Mouse (Mus musculus) fibroblast of lung, adult 2 months (primary cell): ENCODE measurements at regions not wholly inside any gene's neighbourhood (a gene's known extent, or its start where the extent isn't known, plus 50 kb on each side); places are given as distances from the start of the nearest gene placed in this dataset.
A peak's percentile ranks its signal among the peaks of the same experiment; 100 is the strongest.

Source experiments
- DNase-seq: peaks from one replicate; pipeline ENCODE4 v3.0.0-alpha.2; 2011; ENCODE audit warnings: low read depth

- no peak for DNase-seq
Measured at GRCm38 (mm10) chr16:29800457-29800856, 221.3 kb downstream of the Opa1 start.

- no peak for DNase-seq
Measured at GRCm38 (mm10) chr16:29802085-29802484, 223.0 kb downstream of the Opa1 start.

DNA sequence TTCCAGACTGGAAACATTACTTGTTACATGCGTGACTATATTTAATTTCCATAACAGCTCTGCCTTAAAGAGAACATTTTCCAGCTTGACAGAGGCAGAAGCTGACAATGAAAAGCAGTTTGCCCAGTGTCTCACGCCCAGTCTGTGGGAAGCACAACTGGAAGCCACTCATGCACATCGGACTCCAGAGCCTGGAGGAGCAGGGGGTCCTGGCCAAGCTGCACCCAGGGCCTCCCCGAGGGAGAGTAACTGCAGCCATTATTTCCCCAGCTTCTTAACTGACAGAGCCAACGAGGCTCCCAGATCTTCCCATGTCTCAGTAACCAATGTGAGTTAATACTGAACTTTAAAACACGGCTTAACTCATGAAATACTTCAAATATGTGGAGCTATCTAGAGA lies 223.5 kb downstream of the Opa1 start:
- no peak for DNase-seq

GRCm38 (mm10) chr16:29807859-29808258 lies 228.7 kb downstream of the Opa1 start:
- no peak for DNase-seq

DNA sequence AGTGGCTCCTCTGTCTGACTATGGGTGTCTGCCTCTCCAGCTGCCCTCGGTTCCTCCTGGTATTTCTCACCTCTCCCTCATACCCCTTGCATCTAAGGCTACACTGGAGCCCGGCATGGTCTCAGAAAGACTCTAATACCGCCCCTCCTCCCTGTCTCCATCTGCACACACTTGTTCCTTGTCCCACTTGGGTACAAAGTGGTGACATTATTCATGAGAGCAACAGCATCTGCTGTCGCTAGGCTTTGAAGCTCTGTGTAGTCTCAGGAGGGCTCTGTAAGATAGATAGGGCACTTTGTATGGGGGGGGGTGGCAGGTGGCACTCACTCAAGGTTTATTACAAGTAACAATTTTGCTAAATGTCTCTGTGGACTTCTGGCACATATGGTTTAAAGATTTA lies 229.7 kb downstream of the Opa1 start:
- no peak for DNase-seq

DNA sequence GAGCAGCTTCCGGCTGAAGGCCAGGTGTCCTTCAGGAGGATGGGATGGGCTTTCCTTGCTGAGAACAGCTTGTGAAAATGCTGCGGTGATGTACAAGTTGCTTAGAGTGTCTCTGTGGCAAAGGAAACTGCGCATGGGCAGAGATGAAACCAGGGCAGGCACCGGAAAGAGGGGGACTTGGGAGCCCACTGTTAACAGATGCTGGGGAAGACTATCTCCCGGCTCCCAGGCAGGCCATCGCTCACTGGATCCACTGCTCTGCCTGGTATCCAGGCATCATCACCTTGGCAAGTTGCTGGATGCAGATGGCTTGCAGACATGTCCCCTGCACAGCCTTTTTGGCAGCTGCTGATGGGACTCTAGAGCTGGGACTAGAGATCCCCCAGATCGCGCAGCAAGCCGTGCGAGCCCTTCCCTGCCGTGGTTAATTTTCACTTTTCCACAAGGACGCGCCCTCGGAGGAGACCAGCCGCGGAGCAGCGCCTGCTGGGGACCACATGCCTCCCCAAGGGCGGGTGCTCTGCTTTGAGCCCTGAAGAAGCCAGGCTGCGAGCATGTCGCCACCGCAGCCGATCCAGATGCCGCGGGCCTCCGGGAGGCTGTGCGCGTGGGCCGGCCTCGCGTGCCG lies 234.4 kb downstream of the Opa1 start:
- DNase-seq, result no peak

DNA sequence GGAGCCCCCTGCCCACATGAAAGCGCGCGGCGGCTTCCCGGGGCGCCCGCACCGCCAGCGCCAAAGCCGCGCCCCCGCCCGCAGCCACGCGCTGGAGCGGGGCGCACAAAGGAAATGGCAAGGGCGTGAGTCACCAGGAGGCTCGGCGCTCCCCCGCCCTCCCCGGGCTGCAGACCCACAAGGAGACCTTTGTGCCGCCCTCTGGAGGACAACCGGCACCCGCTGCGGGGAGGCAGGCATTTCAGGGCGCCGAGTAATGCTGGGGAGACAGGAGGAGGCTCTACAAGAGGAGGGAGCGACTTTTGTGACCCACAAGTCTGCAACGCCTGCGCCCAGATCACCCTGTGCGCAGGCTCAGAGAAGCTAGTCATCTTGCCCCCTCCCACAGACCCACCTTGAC lies 234.9 kb downstream of the Opa1 start:
- DNase-seq, result peak; percentile 82

DNA sequence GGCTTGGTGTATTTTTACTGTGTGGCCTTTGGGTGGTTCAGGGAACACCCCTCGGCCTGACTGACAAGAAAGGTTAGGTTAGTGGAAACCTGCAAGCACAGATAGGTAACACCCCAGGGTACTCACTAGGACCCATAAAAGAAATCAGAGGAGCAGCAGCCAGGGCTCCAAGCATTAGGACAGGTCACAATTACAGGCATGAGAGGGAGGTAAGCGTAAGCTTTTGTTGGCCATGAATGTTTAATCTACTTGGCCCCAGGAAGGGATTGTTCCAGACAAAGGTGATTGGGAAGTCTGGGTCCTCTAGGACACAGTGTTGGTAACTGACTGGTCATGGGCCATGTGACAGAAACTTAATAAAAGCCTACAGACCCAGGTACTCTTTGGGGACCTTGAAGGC lies 235.5 kb downstream of the Opa1 start:
- DNase-seq, result no peak

GRCm38 (mm10) chr16:29815200-29815599 lies 236.1 kb downstream of the Opa1 start:
- no peak for DNase-seq

GRCm38 (mm10) chr16:29815632-29816337 lies 236.7 kb downstream of the Opa1 start:
- no peak for DNase-seq

GRCm38 (mm10) chr16:29816681-29817369 lies 237.7 kb downstream of the Opa1 start:
- peak; percentile 69 for DNase-seq

DNA sequence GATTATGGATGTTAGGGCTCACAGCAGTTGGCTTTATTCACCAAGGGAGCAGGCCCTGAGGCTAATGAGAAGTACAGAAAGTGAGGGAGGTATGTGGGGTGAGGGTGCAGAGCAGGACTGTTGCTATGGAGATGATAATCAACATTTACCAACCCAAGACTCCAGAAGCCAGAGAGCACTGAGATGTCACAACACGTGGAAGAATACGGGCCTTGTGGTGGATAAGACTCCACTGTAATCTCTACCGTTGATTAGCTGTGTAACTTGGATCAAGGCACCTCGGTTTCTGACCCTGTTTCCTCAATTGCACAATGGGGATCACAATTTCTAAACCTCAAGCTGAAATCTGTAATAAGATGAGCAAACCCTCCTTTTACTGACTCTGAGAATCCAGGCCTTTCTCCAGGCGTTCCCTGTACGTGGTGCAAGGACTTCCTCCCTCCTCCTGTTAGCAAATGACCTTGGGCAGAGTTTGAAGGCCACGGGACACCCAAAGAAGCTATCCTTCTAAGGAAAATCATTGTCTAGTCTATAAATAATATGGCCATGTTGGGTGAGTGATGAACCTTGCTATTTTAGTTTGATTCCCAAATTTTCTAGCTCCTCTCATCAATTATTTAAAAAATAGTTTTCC lies 239.8 kb downstream of the Opa1 start:
- DNase-seq, result peak; percentile 45

DNA sequence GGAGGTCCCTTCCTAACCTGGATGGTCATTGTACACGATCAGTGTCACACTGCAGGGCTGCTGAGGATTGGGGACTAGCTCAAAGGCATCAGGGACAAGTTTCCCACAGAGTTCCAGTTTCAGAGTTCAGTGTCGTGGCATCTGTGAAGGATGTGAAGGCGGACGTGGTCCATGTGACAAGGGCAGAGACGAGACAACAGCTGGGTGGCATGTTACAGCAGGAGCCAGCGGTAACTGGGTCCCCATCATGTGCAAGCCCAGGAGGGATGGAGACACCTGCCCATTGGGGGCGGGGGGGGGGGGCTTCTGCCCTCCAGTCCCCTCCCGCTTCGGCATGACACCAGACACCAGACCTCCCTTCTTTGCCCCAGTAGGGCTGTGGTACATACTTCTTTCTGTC lies 241.6 kb downstream of the Opa1 start:
- DNase-seq, result no peak

GRCm38 (mm10) chr16:29822110-29822509 lies 242.1 kb upstream of the Hes1 start:
- DNase-seq, result no peak

- no peak for DNase-seq
Measured at GRCm38 (mm10) chr16:29822843-29823401, 241.3 kb upstream of the Hes1 start.

DNA sequence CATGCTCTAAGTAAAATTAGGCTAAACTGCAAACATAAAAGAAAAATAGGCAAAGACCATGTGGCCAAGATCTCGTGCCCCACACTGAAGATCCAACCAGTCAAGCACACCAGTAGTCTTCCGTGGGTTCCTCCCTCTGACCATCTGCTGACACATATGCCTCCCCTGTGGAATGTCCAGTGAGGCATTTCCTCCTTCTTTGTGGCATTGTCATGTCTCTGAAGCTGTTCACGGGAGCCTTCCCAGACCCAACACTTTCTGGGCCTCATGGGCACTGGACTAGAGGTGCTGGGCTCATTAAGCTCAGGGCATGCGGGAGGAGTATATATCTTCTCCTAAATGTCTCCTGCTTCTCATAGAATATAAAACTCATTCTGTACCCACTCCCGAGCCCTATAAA lies 237.3 kb upstream of the Hes1 start:
- DNase-seq, result no peak

DNA sequence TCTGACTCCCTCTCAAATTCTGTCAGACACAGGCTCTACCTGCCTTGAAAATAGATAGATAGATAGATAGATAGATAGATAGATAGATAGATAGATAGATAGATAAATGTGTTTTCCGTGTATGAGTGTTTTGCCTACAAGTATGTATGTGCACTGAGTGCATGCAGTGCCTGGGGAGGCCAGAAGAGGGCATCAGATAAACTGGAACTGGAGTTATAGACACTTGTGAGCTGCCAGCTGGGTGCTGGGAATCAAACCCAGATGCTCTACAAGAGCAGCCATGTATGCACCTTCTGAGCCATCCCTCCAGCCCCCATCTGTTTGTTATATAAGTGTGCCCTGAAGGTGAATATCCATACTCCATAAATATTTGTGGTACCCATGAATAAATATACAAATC lies 236.4 kb upstream of the Hes1 start:
- no peak for DNase-seq

GRCm38 (mm10) chr16:29829457-29829856 lies 234.7 kb upstream of the Hes1 start:
- no peak for DNase-seq

DNA sequence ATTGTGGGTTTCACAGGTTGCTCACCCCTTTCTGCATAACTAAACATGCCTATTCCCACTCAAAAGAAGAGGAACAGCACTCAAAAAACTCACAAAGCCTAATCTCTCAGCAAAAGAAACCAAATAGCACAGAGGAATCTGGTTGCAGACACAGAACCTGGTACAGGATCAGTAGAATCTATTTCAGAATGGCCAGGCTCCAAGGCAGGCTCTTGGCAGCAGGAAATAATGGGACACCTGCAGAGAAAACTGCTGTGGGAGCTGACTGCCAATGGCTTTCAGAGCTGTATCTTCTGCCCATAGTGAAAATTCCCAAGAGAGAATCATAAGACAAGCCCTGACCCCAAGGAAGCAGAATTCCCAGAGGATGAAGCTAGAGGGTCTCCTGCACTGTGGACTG lies 234.1 kb upstream of the Hes1 start:
- DNase-seq, result no peak

- no peak for DNase-seq
Measured at GRCm38 (mm10) chr16:29833298-29833697, 230.9 kb upstream of the Hes1 start.

DNA sequence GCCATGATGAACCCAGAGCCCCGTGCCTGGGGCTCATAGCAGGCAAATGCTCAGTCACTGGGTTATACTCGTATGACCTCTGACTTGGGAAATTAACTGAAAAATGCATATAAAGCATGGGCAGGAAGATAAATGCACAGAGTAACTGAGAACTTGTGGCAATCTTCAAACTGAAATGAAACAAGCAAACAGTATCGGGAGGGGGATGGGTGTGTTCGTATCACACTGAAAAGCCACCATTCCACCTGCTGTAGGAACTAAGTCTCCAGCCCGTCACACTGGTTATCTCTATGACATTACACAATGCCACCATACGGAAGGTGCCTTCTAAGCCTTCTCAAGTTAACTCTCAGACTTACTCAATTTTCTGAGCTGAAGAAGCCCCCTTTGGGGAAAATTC lies 230.3 kb upstream of the Hes1 start:
- no peak for DNase-seq

DNA sequence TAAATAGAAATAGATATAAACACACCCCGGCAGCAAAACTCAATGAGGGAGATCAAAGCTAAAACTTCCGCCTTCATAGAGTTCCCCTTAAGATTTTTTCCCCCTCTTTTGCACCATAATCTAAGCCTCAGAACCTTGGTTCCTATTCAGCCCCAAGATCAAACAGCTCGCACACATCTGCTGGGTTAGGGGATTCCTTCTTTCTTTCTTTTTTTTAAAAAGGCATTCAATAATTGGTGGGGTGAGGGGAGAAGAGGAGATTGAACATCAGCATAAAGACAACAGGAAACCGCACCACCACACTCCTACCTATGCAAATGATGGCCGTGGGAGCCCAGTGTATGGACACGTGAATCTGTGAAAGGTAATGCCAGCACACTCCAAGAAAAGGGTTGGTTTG lies 229.5 kb upstream of the Hes1 start:
- DNase-seq, result no peak
